Mouse (Mus musculus) CH12.LX (cell line): ENCODE data around the gene Ly6g6c. TPM values are rescaled to one million over a fixed set of nuclear protein-coding genes. Genes with fewer than 3 reads are reported as not detected.

ENCODE experiments used
- DNase-seq: peaks from one replicate; pipeline ENCODE4 v3.0.0-alpha.2; 2013; ENCODE audit errors: extremely low read depth
- H3K27ac ChIP-seq: 2 replicates; pipeline ENCODE4 v1.5.1; 2012; ENCODE audit warnings: low read depth, mild to moderate bottlenecking, control low read depth, moderate library complexity; ENCODE audit not compliant: insufficient read depth
- H3K27me3 ChIP-seq: replicated peaks from 2 replicates; pipeline ENCODE3; 2012; ENCODE audit warnings: inconsistent platforms
- H3K36me3 ChIP-seq, 2 experiments: replicated peaks in 1 of 2; 2 replicates each; pipeline versions ENCODE3 to v1.6.1; 2012; ENCODE audit warnings: inconsistent platforms in 1 of 2, low read length in 1 of 2, mild to moderate bottlenecking in 1 of 2, mixed read lengths in 1 of 2, moderate library complexity in 1 of 2; ENCODE audit not compliant: control insufficient read depth in 1 of 2, insufficient read depth in 1 of 2
- H3K4me1 ChIP-seq, 2 experiments: 2 replicates each; pipeline ENCODE4 v1.6.1; 2012; ENCODE audit warnings: inconsistent platforms in 1 of 2, moderate library complexity in 1 of 2; ENCODE audit not compliant: insufficient read depth in 2 of 2, control insufficient read depth in 1 of 2
- H3K4me2 ChIP-seq: 2 replicates; pipeline ENCODE4 v1.6.1; 2012; ENCODE audit warnings: low read depth, mild to moderate bottlenecking, control low read depth; ENCODE audit not compliant: poor library complexity, insufficient read depth, severe bottlenecking
- H3K4me3 ChIP-seq, 3 experiments: fragments of 150-350 bp in 1 of 3; sonication (generic) in 1 of 3; replicated peaks in 1 of 3; 2 replicates each; pipeline versions ENCODE3 to v1.5.1; 2011 to 2012; ENCODE audit warnings: low read depth in 2 of 3, low read length in 2 of 3, mild to moderate bottlenecking in 2 of 3, moderate library complexity in 2 of 3, control low read depth in 1 of 3, improper control_type of control experiment in 1 of 3, inconsistent platforms in 1 of 3, mixed read lengths in 1 of 3; ENCODE audit not compliant: poor library complexity in 1 of 3
- H3K79me2 ChIP-seq: replicated peaks from 2 replicates; pipeline ENCODE4 v1.6.1; 2012; ENCODE audit warnings: mild to moderate bottlenecking, moderate library complexity; ENCODE audit not compliant: control insufficient read depth, poor library complexity, insufficient read depth, severe bottlenecking; ENCODE audit errors: extremely low read depth
- H3K9ac ChIP-seq: 2 replicates; pipeline ENCODE4 v1.6.1; 2012; ENCODE audit warnings: low read depth, mild to moderate bottlenecking, control low read depth, moderate library complexity; ENCODE audit not compliant: insufficient read depth
- H3K9me3 ChIP-seq: replicated peaks from 2 replicates; pipeline ENCODE3; 2012; ENCODE audit warnings: low read length, inconsistent platforms, mixed read lengths
- CHD2 ChIP-seq: IDR thresholded peaks from 2 replicates; pipeline ENCODE4 v1.6.1; 2011; ENCODE audit warnings: low read length, improper control_type of control experiment
- CTCF ChIP-seq, 2 experiments: IDR thresholded peaks in 1 of 2; conservative IDR thresholded peaks in 1 of 2; 2 replicates each; pipeline ENCODE4 v1.5.1; 2011 to 2012; ENCODE audit warnings: low read depth in 2 of 2, low read length in 2 of 2, improper control_type of control experiment in 1 of 2, inconsistent platforms in 1 of 2, mild to moderate bottlenecking in 1 of 2, moderate library complexity in 1 of 2
- ELF1 ChIP-seq: IDR thresholded peaks from 2 replicates; pipeline ENCODE4 v1.6.1; 2014; ENCODE audit warnings: low read depth, mild to moderate bottlenecking, inconsistent platforms, low read length, improper control_type of control experiment
- EP300 ChIP-seq: IDR thresholded peaks from 2 replicates; pipeline ENCODE4 v1.6.1; 2011; ENCODE audit warnings: low read length, improper control_type of control experiment
- GABPA ChIP-seq: IDR thresholded peaks from 2 replicates; pipeline ENCODE4 v1.6.1; 2012; ENCODE audit warnings: low read depth, low read length, improper control_type of control experiment, inconsistent platforms; ENCODE audit not compliant: insufficient replicate concordance
- JUN ChIP-seq: IDR thresholded peaks from 2 replicates; pipeline ENCODE4 v1.6.1; 2011; ENCODE audit warnings: low read depth, mild to moderate bottlenecking, low read length, improper control_type of control experiment, moderate library complexity; ENCODE audit not compliant: insufficient read depth
- JUND ChIP-seq: conservative IDR thresholded peaks from 2 replicates; pipeline ENCODE4 v1.6.1; 2011; ENCODE audit warnings: low read depth, low read length, improper control_type of control experiment
- MAFK ChIP-seq: IDR thresholded peaks from 2 replicates; pipeline ENCODE4 v1.6.1; 2011; ENCODE audit warnings: low read length, improper control_type of control experiment; ENCODE audit not compliant: insufficient replicate concordance
- MAX ChIP-seq: IDR thresholded peaks from 2 replicates; pipeline ENCODE4 v1.6.1; 2011; ENCODE audit warnings: low read length, improper control_type of control experiment
- MEF2A ChIP-seq: IDR thresholded peaks from 2 replicates; pipeline ENCODE4 v1.6.1; 2014; ENCODE audit warnings: low read depth, mild to moderate bottlenecking, inconsistent platforms, low read length, improper control_type of control experiment, borderline replicate concordance
- MYC ChIP-seq: IDR thresholded peaks from 2 replicates; pipeline ENCODE4 v1.6.1; 2011; ENCODE audit warnings: low read depth, mild to moderate bottlenecking, improper control_type of control experiment, low read length
- NELFE ChIP-seq: IDR thresholded peaks from 2 replicates; pipeline ENCODE4 v1.6.1; 2011; ENCODE audit warnings: low read depth, low read length, improper control_type of control experiment
- NRF1 ChIP-seq: IDR thresholded peaks from 2 replicates; pipeline ENCODE4 v1.6.1; 2014; ENCODE audit warnings: low read depth, mild to moderate bottlenecking, inconsistent platforms, low read length, improper control_type of control experiment, moderate library complexity
- POLR2A ChIP-seq: IDR thresholded peaks from 2 replicates; pipeline ENCODE4 v1.6.1; 2011; ENCODE audit warnings: low read depth, mild to moderate bottlenecking, improper control_type of control experiment, low read length
- POLR2AphosphoS2 ChIP-seq: IDR thresholded peaks from 2 replicates; pipeline ENCODE4 v1.6.1; 2011; ENCODE audit warnings: low read depth, low read length, improper control_type of control experiment
- RCOR1 ChIP-seq: conservative IDR thresholded peaks from 2 replicates; pipeline ENCODE4 v1.6.1; 2012; ENCODE audit warnings: low read depth, mild to moderate bottlenecking, inconsistent platforms, low read length, improper control_type of control experiment
- ZKSCAN1 ChIP-seq: IDR thresholded peaks from 2 replicates; pipeline ENCODE4 v1.6.1; 2012; ENCODE audit warnings: low read depth, inconsistent platforms, low read length, improper control_type of control experiment, borderline replicate concordance
- ZNF384 ChIP-seq: IDR thresholded peaks from 2 replicates; pipeline ENCODE4 v1.6.1; 2012; ENCODE audit warnings: low read depth, low read length, improper control_type of control experiment, inconsistent platforms
- dilution Hi-C: fragments of 300-500 bp; cut with MboI; formaldehyde crosslinking; loops from 2 replicates; pipeline ENCODE4 v1.14.3; 2020; ENCODE audit warnings: low sequenced_read_pairs; ENCODE audit not compliant: extremely low pct_unique_long_range_greater_than_20kb, extremely low pct_ligation_motif_present
- in situ Hi-C: fragments of 300-500 bp; cut with MboI; formaldehyde crosslinking; loops from 3 replicates; pipeline ENCODE4 v1.14.3; 2019; ENCODE audit warnings: low sequenced_read_pairs, low pct_ligation_motif_present, low pct_unique_long_range_greater_than_20kb, mixed read lengths
- polyA plus RNA-seq: library from polyadenylated mRNA; unstranded; fragments of >175 nt; gene quantifications from 2 replicates; pipeline ENCODE4 v1.2.1, GENCODE M21; 2012; ENCODE audit warnings: low read depth; ENCODE audit not compliant: insufficient read length
- total RNA-seq, 2 experiments: library from RNA; depleted of rRNA; stranded (reverse); fragments of 300-350 nt in 1 of 2; fragments of >200 nt in 1 of 2; gene quantifications; 2 replicates each; pipeline ENCODE4 v1.2.3; 2012 to 2014

The Ly6g6c gene
- total and polyA plus RNA-seq, 3 experiments = 0.30 TPM; not detected in 2

DNA sequence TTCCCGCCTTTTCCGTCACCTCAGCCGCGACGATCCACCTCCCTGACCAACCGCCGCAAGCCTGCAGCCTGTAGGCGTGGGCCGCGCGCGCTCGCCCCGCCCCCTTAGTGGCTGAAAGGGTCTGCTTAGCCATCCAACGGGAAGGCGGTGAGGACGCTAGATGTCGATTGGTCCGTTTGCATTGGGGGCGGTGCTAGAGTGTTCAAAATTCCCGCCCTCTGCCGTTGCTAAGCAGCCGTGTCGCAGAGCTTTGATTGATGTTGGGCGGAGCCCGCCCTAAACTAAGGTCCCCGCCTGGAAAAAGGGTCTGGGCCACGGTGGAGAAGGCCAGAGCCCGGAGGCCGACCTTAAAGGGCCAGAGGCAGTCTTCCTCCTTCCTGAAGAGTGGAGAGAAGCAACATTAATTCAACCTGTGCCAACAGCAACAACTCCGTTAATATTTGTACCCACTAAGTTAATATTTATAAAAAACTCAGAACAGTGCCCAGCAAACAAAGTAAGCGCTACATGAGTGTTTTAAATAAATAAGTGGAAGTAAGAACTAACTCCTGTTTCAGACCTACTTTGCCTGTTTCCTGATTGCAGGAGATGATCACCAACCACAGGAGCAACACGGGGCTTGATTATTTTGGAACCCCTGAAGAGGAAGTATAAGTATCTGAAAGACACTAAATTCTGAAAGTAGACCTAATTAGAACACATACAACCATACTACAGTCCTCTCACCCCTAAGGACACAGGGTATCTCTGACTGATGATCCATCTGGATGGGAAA is 18.3 kb upstream of the Ly6g6c start, which contains the start of gene Msh5 (continued):
- TF ChIP-seq ZKSCAN1 (no peak), RCOR1 (no peak), CTCF (conservative IDR thresholded peaks at IDR 0.05 in 1 of 2, IDR thresholded peaks at IDR 0.05 in 1 of 2; ENCODE audit: low read depth in 2 of 2, low read length in 2 of 2) (no peak), GABPA (no peak), EP300 (0 out of 2 replicates have a peak, but pooled peaks have one; percentile 34), CHD2 (peak; percentile 85), MEF2A (peak; percentile 68), POLR2A (peak; percentile 56), MAFK (no peak), ELF1 (peak; percentile 67; the same call in 1 of the 2 replicates), NELFE (peak; percentile 58; the same call in 1 of the 2 replicates), MYC (0 out of 2 replicates have a peak, but pooled peaks have one; percentile 17), NRF1 (peak; percentile 59), POLR2AphosphoS2 (no peak), JUND (0 out of 2 replicates have a peak, but pooled peaks have one; percentile 10), MAX (0 out of 2 replicates have a peak, but pooled peaks have one; percentile 6)

DNA sequence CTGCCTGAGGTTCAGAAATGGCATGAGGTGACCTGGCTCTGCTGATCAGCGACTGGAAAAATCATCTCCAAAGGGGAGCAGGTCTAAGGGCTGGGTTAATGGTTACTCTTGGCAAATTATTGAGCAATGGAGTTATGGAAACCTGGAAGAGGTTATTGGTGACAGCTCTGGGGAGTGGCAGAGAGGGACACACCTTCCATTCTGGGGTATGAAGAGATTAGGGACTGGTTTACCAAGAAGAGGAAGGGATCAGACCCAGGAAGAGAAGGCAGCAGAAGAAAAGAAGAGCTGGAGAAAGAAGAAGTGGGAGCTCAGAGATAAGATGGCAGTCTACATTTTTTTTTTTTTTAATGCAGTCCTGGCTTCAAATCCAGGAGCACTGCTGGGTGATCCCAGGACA is 17.5 kb upstream of the Ly6g6c start:
- Histone ChIP-seq H3K4me2 (peak overlapping the region; percentile 97), H3K9me3 (no peaks in the 10 kb centered on the region), H3K27me3 (no peaks in the 10 kb centered on the region), H3K36me3 (peaks cover 5 to 8% of the 10 kb centered on the region in 2 experiments), H3K4me1 (peaks cover 5 to 51% of the 10 kb centered on the region in 2 experiments), H3K27ac (peak overlapping the region; percentile 84)
- no peak for DNase-seq
- TF ChIP-seq MAX = no peak
- TF ChIP-seq JUND = no peak
- no peak for TF ChIP-seq JUN
- peak; percentile 62 for TF ChIP-seq ZNF384
- no peak for TF ChIP-seq GABPA
- TF ChIP-seq, all 38 proteins: peak for 1
- H3K79me2 ChIP-seq = peaks cover 15% of the 10 kb centered on the region
- peak overlapping the region; percentile 54 for H3K9ac ChIP-seq
- in situ Hi-C loops (no loop called here), dilution Hi-C loops (no loop called here)
- peak overlapping the region; percentile 42 to 48 (median 48) for H3K4me3 ChIP-seq
